Mouse (Mus musculus) embryonic facial prominence, embryonic 13.5 days (tissue): Measurements from ENCODE around the gene Rcn2. TPM values are rescaled to one million over a fixed set of nuclear protein-coding genes. Genes with fewer than 3 reads are reported as not detected.
"Not testable (repeated sequence)": the region's sequence is repeated elsewhere in the genome, so short reads cannot be mapped to it uniquely, and the experiment has no call there.

Experiments used
- ATAC-seq: fragments of 200-750 bp; cut with Nextera tagmentation; 2 replicates; pipeline ENCODE4 v1.8.0; 2017; ENCODE audit warnings: low read depth; ENCODE audit not compliant: insufficient number of reproducible peaks, insufficient read depth, low FRiP score, low TSS enrichment
- H3K27ac ChIP-seq: fragments of 300-500 bp; sonication (generic); 2 replicates; pipeline ENCODE4 v1.5.1; 2015; ENCODE audit warnings: moderate library complexity, mild to moderate bottlenecking, inconsistent platforms
- H3K27me3 ChIP-seq: fragments of 300-500 bp; sonication (generic); 2 replicates; pipeline ENCODE4 v1.6.1; 2015; ENCODE audit warnings: mild to moderate bottlenecking, inconsistent platforms
- H3K36me3 ChIP-seq: fragments of 300-500 bp; sonication (generic); 2 replicates; pipeline ENCODE4 v1.6.1; 2015; ENCODE audit warnings: mild to moderate bottlenecking, inconsistent platforms
- H3K4me1 ChIP-seq: fragments of 300-500 bp; sonication (generic); 2 replicates; pipeline ENCODE4 v1.6.1; 2015; ENCODE audit warnings: inconsistent platforms
- H3K4me2 ChIP-seq: fragments of 300-500 bp; sonication (generic); 2 replicates; pipeline ENCODE4 v1.6.1; 2015; ENCODE audit warnings: moderate library complexity, mild to moderate bottlenecking, inconsistent platforms
- H3K4me3 ChIP-seq: fragments of 300-500 bp; sonication (generic); 2 replicates; pipeline ENCODE4 v1.5.1; 2015; ENCODE audit warnings: mild to moderate bottlenecking, inconsistent platforms
- H3K9ac ChIP-seq: fragments of 300-500 bp; sonication (generic); 2 replicates; pipeline ENCODE4 v1.6.1; 2015; ENCODE audit warnings: mild to moderate bottlenecking, inconsistent platforms
- H3K9me3 ChIP-seq: fragments of 300-500 bp; sonication (generic); 2 replicates; pipeline ENCODE4 v1.6.1; 2016; ENCODE audit warnings: inconsistent platforms
- WGBS: fragments of 180-500 bp; shearing (Covaris S2); methylation state at CpG from one replicate; pipeline ENCODE4 v1.1.7; 2015; ENCODE audit warnings: mixed read lengths; 5-methylcytosine and 5-hydroxymethylcytosine counted together
- polyA plus RNA-seq: library from polyadenylated mRNA; unstranded; fragments of >200 nt; fragmentation: Nextera tagmentation; extraction: Ambion mirVana; gene quantifications from 2 replicates; pipeline ENCODE4 v1.2.1, GENCODE M21; 2015

The Rcn2 gene
- 288 and 307 TPM in 2 replicates for polyA plus RNA-seq

- H3K27ac ChIP-seq = peak within 1 kb of the TSS; percentile 99
- H3K9me3 ChIP-seq = no peaks in the 10 kb centered on the region
- peaks cover 15% of the 10 kb centered on the region for H3K4me1 ChIP-seq
- peaks cover 27% of the 10 kb centered on the region for H3K36me3 ChIP-seq
- H3K4me3 ChIP-seq = peak within 1 kb of the TSS; percentile 81
- no peaks in the 10 kb centered on the region for H3K27me3 ChIP-seq
- H3K9ac ChIP-seq = peak within 1 kb of the TSS; percentile 97
- H3K4me2 ChIP-seq = peak within 1 kb of the TSS; percentile 69
- WGBS = under 1% methylated on average over 49 of the region's 49 CpGs
- peak; percentile 100 for ATAC-seq
Measured at GRCm38 (mm10) chr9:56041372-56042180, at the start of gene Rcn2. Gene Rcn2 (plus strand): TSS chr9:56041845.

- not testable (repeated sequence) for H3K36me3 ChIP-seq, H3K27ac ChIP-seq, H3K4me1 ChIP-seq, H3K9ac ChIP-seq, ATAC-seq, H3K4me3 ChIP-seq, H3K4me2 ChIP-seq, H3K27me3 ChIP-seq, H3K9me3 ChIP-seq
- 59% methylated on average over 2 of the region's 2 CpGs for WGBS
Measured at GRCm38 (mm10) chr9:56004679-56005078, 37.0 kb upstream of the Rcn2 start.

GRCm38 (mm10) chr9:56010450-56010849 is 31.2 kb upstream of the Rcn2 start, which contains the start of gene 4930563M21Rik:
Gene 4930563M21Rik (minus strand): TSS chr9:56010550.
- no peaks in the 10 kb centered on the region for H3K4me1 ChIP-seq
- no peaks in the 10 kb centered on the region for H3K9me3 ChIP-seq
- no peak within 1 kb of the TSS for H3K9ac ChIP-seq
- no peaks in the 10 kb centered on the region for H3K36me3 ChIP-seq
- no peak within 1 kb of the TSS for H3K4me3 ChIP-seq
- H3K4me2 ChIP-seq = no peak within 1 kb of the TSS
- no peak for ATAC-seq
- WGBS = 77% methylated on average over 4 of the region's 4 CpGs
- no peaks in the 10 kb centered on the region for H3K27me3 ChIP-seq
- H3K27ac ChIP-seq = no peak within 1 kb of the TSS

GRCm38 (mm10) chr9:56024772-56025171 is 16.9 kb upstream of the Rcn2 start:
- Histone ChIP-seq H3K4me2 (no peak overlapping the region), H3K4me3 (no peak overlapping the region), H3K4me1 (no peaks in the 10 kb centered on the region), H3K9ac (no peak overlapping the region), H3K36me3 (no peaks in the 10 kb centered on the region), H3K27me3 (no peaks in the 10 kb centered on the region), H3K9me3 (no peaks in the 10 kb centered on the region), H3K27ac (no peak overlapping the region)
- 46% methylated on average over 2 of the region's 2 CpGs for WGBS
- no peak for ATAC-seq

GRCm38 (mm10) chr9:56027292-56027691 is 14.4 kb upstream of the Rcn2 start:
- no peak overlapping the region for H3K27ac ChIP-seq
- no peak for ATAC-seq
- no peaks in the 10 kb centered on the region for H3K9me3 ChIP-seq
- no peak overlapping the region for H3K4me2 ChIP-seq
- H3K27me3 ChIP-seq = no peaks in the 10 kb centered on the region
- H3K4me3 ChIP-seq = no peak overlapping the region
- no peak overlapping the region for H3K9ac ChIP-seq
- H3K36me3 ChIP-seq = no peaks in the 10 kb centered on the region
- WGBS = 91% methylated on average over 16 of the region's 16 CpGs
- H3K4me1 ChIP-seq = no peaks in the 10 kb centered on the region

- Histone ChIP-seq H3K4me2 (no peak overlapping the region), H3K27ac (no peak overlapping the region), H3K4me1 (no peaks in the 10 kb centered on the region), H3K9me3 (no peaks in the 10 kb centered on the region), H3K27me3 (no peaks in the 10 kb centered on the region), H3K36me3 (no peaks in the 10 kb centered on the region), H3K9ac (no peak overlapping the region), H3K4me3 (no peak overlapping the region)
- WGBS = 62% methylated on average over 3 of the region's 3 CpGs
- ATAC-seq = no peak
Measured at GRCm38 (mm10) chr9:56032219-56032618, 9.4 kb upstream of the Rcn2 start.

GRCm38 (mm10) chr9:56042181-56042621 is 556 bp downstream of the Rcn2 start:
- H3K9me3 ChIP-seq = no peaks in the 10 kb centered on the region
- H3K27ac ChIP-seq = peak overlapping the region; percentile 99
- 0% methylated on average over 16 of the region's 16 CpGs for WGBS
- H3K4me2 ChIP-seq = peak overlapping the region; percentile 69
- peaks cover 15% of the 10 kb centered on the region for H3K4me1 ChIP-seq
- H3K4me3 ChIP-seq = peak overlapping the region; percentile 81
- H3K36me3 ChIP-seq = peaks cover 27% of the 10 kb centered on the region
- no peaks in the 10 kb centered on the region for H3K27me3 ChIP-seq
- ATAC-seq = no peak; the same call in 1 of the 2 replicates
- peak overlapping the region; percentile 97 for H3K9ac ChIP-seq

GRCm38 (mm10) chr9:56053796-56054195 is 12.2 kb downstream of the Rcn2 start:
- ATAC-seq = no peak
- Histone ChIP-seq H3K27ac (no peak overlapping the region), H3K4me2 (no peak overlapping the region), H3K27me3 (no peaks in the 10 kb centered on the region), H3K36me3 (peaks cover 58% of the 10 kb centered on the region), H3K4me1 (no peaks in the 10 kb centered on the region), H3K9ac (no peak overlapping the region), H3K4me3 (no peak overlapping the region), H3K9me3 (no peaks in the 10 kb centered on the region)
- WGBS = 75% methylated on average over 3 of the region's 3 CpGs

- H3K36me3 ChIP-seq = peaks cover 73% of the 10 kb centered on the region
- H3K9me3 ChIP-seq = no peaks in the 10 kb centered on the region
- ATAC-seq = no peak
- WGBS = 95% methylated on average over 6 of the region's 6 CpGs
- H3K4me3 ChIP-seq = no peak overlapping the region
- no peaks in the 10 kb centered on the region for H3K27me3 ChIP-seq
- no peaks in the 10 kb centered on the region for H3K4me1 ChIP-seq
- no peak overlapping the region for H3K27ac ChIP-seq
- no peak overlapping the region for H3K9ac ChIP-seq
- no peak overlapping the region for H3K4me2 ChIP-seq
Measured at GRCm38 (mm10) chr9:56056147-56056546, 14.5 kb downstream of the Rcn2 start.

GRCm38 (mm10) chr9:56062336-56062735 is 20.7 kb downstream of the Rcn2 start:
- Histone ChIP-seq H3K4me1 (no peaks in the 10 kb centered on the region), H3K36me3 (peaks cover 70% of the 10 kb centered on the region)
- 91% methylated on average over 5 of the region's 5 CpGs for WGBS

GRCm38 (mm10) chr9:56065011-56065410 is 23.4 kb downstream of the Rcn2 start:
- 62% methylated on average over 3 of the region's 3 CpGs for WGBS
- ATAC-seq = no peak
- H3K4me1 ChIP-seq = no peaks in the 10 kb centered on the region
- H3K27ac ChIP-seq = no peak overlapping the region
- no peak overlapping the region for H3K9ac ChIP-seq
- H3K27me3 ChIP-seq = no peaks in the 10 kb centered on the region
- peaks cover 65% of the 10 kb centered on the region for H3K36me3 ChIP-seq
- no peaks in the 10 kb centered on the region for H3K9me3 ChIP-seq
- H3K4me3 ChIP-seq = no peak overlapping the region
- H3K4me2 ChIP-seq = no peak overlapping the region

More at GRCm38 (mm10) chr9:56062336-56062735, 20.7 kb downstream of the Rcn2 start:
- no peak overlapping the region for H3K27ac ChIP-seq
- H3K27me3 ChIP-seq = no peaks in the 10 kb centered on the region
- no peak overlapping the region for H3K4me3 ChIP-seq
- H3K9ac ChIP-seq = no peak overlapping the region
- H3K9me3 ChIP-seq = no peaks in the 10 kb centered on the region
- ATAC-seq = no peak
- H3K4me2 ChIP-seq = no peak overlapping the region

GRCm38 (mm10) chr9:56067964-56068363 is 26.3 kb downstream of the Rcn2 start:
- H3K9ac ChIP-seq = no peak overlapping the region
- no peak for ATAC-seq
- WGBS = 93% methylated on average over 4 of the region's 4 CpGs
- no peak overlapping the region for H3K27ac ChIP-seq
- no peak overlapping the region for H3K4me3 ChIP-seq
- H3K4me1 ChIP-seq = peaks cover 10% of the 10 kb centered on the region
- peaks cover 46% of the 10 kb centered on the region for H3K36me3 ChIP-seq
- H3K9me3 ChIP-seq = no peaks in the 10 kb centered on the region
- H3K27me3 ChIP-seq = no peaks in the 10 kb centered on the region
- H3K4me2 ChIP-seq = no peak overlapping the region
